Mouse (Mus musculus) embryo, embryonic 11 days (tissue): ENCODE measurements around the gene Soat2.
"Not testable (repeated sequence)": the region's sequence is repeated elsewhere in the genome, so short reads cannot be mapped to it uniquely, and the experiment has no call there.

ENCODE experiments used
- DNase-seq: peaks from one replicate; pipeline ENCODE4 v3.0.0-alpha.2; 2015

The Soat2 gene

DNA sequence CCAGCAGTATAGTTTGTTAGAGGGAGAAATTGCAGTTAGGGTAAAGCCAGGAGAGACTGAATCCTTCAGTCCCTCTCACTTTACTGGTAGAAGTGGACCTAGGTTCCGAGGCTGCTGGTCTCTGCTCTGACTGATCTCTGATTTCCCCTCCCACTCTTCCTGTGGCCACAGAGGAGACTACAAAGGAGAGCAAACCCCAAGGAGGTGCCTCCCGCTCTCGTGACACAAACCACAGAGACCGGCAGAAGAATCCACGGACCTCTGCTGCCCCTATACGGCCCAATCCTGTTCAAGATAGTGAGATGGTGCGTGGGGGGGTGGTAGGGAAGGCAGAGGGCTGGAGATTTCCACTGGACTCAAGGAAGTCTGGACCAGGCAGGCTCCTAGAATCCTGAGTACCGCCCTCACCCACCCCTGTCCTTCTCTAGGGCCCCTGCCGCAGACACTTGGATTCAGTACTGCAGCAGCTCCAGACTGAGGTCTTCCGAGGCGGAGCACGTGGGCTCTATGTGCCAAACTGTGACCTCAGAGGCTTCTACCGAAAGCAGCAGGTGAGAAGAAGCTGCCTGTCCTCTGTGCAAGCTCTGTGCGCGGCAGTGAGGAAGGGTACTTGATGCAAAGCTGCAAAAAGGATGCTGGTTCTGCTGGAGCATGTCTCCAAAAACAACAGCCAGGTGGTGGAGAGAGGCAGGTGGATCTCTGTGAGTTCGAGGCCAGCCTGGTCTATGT, 2.5 kb upstream of the Soat2 start:
- DNase-seq, result no peak

DNA sequence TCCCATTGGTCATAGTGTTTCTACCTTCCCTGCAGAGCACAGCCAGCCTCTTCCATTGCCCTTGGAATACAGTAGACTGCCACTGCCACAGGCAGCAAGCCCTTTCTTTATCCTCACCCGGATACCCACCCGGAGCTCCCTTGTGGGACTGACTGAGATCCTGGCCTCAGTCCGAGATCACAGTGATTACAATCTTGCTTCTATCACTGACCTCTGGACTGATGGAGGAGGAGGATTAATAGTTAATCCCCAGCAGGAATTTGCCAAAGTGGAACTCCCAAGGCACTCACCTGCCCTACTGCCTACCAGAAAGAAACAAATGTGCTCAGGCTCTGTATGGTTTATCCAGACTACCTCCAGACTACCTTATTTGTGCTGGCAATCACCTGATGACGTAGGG, 765 bp upstream of the Soat2 start:
- no peak for DNase-seq

DNA sequence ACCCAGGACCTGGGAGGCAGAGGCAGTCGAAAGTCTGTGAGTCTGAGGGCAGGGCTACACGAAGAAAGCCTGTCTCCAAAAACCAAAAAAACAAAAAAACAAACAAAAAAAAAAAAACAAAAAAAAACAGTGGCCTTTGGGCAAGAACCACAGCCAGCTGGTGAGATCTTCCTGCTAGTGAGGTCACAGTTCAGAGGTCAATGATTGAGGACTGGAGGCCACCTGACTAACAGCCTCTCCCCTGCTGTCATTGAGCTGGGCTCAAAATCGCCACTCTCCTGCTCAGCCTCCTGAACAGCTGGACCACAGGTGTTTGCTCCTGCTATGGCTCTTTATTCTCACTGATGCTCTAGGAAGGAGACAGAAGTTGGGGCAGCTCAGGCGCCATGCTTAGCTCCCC, 2.3 kb downstream of the Soat2 start:
- peak; percentile 59 for DNase-seq

DNA sequence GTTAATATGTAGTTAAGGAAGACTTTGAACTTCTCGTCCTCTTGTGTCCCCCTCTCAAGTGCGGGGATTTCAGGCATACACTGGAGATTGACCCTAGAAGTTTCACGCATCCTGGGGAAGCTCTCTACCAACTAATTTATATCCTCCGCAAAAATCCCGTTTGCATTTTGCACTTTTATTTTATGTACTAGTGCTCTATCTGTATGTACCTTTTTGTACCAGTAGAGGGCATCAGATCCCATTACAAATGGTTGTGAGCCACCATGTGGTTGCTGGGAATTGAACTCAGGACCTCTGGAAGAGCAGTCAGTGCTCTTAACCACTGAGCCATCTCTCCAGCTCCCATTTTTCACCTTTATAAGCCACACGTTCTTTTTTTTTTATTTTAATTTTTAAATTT, 4.7 kb downstream of the Soat2 start:
- not testable (repeated sequence) for DNase-seq

DNA sequence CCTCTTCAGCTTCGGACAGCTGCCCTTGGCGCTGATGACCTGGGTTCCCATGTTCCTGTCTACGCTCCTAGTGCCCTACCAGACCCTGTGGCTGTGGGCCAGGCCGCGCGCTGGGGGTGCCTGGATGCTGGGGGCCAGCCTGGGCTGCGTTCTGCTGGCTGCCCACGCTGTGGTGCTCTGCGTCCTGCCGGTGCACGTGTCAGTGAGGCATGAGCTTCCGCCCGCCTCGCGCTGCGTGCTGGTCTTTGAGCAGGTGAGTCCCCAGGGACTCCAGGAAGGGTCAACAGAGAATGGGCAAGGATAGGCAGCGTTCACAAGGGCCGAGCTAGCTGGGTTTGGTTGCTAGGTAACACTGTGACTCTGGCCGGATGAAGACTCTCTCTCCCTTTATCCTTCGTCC, 6.5 kb downstream of the Soat2 start:
- peak; percentile 56 for DNase-seq

DNA sequence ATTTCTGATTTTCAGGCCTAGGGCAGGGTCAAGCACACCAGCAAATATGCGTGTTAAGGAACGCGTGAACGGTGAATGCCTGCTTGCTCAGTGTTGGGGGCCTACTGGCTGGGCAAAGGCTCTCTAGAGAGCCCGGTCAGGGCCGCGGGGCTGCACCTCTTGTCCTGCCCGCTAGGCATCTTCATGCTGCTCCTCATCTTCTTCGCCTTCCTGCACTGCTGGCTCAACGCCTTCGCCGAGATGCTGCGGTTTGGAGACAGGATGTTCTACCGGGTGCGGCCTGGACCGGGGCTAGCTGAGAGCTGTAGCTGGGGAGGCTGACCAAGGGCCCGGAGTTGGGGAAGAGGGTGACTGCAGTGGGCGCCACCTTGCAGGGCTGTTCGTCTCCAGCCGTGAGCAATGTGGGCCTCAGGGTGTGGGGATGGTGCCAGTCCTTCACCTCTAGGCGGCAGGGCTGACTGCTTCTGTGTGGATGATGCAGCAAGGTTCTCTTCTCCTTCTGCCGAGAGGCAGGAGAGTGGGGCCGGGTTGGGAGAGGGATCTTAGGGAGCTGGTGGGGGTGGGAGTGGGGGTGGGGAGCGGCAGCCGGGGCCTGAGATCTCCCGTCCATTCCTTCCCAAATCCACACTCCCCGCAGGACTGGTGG, 10.2 kb downstream of the Soat2 start:
- no peak for DNase-seq

DNA sequence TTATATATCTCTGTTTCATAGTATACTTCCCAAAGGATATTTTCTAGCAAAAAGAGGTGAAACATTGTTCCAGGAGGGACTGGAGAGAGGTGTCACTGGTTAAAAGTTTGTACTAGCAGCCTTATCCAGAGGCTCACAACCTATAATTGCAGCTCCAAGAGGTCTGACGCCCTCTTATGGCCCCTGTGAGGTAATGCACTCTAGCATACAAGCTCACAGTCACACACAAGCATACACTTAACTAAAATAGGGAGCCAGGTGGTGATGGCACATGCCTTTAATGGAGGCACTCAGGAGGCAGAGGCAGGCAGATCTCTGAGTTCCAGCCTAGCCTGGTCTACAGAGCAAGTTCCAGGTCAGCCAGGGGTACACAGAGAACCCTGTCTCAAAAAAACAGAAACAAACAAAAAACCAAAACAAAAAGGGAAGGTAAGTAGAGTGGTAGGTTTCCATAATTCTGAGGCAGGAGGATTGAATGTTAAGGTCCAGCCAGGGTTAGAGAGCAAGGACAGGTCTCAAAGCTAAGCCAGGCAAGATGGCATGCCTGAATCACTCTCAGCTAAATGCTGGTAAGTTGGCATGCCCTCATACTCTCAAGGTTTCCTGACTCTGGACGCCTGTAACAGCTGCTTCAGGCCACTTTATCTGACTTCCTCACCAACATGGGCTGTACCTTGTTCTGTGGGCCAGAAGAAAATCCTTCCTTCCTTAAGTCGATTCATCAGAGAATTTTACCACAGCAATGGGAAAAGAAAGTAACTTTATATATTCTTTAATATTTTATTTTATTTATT, 13.8 kb downstream of the Soat2 start:
- DNase-seq, result no peak

DNA sequence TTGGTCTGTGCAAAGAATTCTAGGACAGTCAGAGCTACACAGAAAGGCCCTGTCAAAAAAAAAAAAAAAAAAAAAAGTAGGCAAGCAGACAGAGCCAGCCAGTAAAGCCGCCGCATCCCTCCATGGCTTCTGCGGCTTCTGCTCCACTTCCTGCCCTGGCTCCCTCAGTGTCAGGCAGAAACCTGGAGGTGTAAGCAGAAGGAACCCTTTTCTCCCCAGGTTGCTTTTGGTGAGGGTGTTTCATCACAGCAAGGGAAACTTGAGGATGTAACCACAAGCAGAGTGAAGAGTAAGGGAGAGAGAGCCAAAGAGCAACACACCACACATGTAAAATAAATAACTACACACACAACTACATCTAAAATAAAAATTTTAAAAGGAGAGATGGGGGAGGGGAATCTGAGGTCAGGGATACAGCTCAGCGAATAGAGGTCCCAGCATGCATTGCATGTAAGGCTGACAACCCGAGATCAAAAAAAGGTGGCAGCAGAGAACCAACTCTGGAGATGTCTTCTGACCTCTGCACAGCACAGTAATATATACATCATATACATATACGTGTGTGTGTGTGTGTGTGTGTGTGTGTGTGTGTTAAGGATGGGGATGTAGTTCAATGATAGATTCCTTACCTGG, 15.3 kb downstream of the Soat2 start:
- no peak for DNase-seq

DNA sequence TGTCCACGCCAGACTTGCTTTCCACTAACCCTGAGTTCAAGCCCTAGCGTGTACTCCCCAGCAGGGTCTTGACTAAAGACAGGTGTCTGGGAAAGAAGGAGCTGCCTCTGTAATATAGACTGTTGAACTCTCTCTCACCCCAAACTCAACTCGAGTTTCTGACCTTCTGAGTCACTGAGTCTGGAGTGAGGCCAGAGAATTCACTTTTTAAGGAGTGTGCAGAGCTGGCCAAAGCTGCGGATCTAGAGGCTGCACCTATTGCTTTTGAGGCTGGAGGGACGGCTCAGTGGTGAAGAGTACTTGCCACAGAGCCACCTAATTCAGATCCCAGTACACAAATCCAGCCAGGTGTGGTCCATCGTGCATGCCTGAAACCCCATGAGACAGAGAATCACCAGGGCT, 17.3 kb downstream of the Soat2 start:
- DNase-seq, result peak; percentile 59

DNA sequence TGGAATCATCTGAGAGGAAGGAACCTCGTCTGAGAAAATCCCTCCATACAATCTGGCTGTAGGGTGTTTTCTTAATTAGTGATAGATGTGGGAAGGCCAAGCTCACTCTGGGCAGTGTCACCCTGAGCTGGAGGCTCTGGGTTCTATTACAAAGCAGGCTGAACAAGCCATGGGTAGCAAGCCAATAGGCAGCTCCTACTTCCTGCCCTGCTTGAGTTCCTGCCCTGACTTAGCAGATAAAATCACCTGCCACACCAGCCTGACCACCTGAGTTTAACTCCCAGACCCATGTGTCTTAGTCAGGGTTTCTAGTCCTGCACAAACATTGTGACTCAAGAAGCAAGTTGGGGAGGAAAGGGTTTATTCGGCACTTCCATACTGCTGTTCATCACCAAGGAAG, 18.7 kb downstream of the Soat2 start:
- no peak for DNase-seq

DNA sequence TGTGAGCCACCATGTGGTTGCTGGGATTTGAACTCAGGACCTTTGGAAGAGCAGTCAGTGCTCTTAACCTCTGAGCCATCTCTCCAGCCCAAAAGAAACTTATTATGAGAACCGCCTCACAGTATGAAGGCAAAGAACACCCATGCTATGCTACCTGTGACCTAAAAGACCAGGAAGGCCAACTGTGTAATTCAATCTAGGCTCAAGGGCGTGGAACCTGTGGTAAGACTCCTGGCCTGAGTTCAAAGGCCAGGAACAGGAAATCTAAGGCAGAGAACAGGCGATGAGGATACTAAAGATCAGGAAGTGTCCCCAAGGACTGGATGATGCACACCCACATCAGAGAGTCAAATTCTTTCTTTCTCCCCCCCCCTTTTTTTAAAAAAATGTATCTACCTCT, 23.3 kb downstream of the Soat2 start:
- no peak for DNase-seq

DNA sequence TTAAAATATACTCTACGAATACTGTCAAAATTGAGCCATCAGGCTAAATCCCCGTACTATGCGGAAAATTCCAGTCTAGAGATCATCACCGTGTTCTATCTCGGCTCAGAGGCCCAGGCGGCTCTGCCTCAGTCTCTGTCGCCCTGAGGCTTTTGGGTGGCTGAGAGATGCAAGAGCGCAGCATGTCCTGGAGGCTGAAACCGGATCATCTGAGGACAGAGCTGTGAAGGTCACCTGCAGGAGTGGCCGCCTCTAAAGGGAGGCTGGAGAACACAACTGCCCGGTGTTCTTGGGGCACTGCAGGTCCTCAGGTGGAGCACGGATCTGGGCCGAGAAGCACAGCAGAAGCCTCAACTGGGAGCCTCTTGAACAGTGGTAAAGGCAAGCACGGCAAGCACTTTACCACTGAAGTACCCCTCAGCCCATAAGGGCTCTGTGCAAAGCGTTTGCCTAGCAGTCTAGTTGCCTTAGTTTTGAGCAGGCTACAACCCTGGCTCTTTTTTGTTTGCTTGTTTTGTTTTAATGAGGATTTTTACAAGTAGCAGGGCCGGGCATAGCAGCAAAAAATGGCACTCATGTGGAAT, 25.5 kb downstream of the Soat2 start:
- DNase-seq, result no peak

DNA sequence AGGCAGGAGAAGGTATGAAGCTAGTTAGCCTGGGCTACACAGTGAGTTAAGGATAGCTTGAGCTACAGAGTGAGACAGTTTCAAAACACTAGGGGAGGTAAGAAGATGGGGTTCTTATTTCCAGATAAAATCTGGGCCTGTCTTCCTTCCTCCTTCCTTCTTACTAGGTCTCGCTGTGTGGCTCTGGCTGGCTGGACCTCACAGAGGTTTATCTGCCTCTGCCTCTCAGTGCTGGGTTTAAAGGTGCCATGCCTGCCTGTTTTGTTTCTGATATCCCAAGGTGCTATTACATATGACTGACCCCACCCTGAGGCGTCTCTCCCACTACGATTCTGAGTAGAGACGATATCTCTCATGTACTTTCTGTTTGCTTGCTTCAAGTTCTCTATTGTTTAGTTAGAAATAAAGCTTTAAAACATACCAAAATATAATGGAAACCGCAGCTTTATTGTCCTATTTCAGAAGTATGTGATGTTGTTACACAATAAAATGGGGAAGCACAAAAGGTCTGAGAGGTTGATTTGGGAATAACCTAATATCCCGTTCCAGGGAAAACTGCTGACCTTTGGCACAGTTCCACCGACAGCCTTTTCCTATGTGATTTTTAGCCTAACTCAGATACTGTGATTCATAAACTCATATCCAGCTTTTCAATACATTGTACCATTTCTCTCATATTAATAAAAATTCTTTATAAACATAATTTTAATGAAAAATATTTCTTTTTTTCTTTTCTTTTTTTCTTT, 26.4 kb downstream of the Soat2 start:
- DNase-seq, result no peak

DNA sequence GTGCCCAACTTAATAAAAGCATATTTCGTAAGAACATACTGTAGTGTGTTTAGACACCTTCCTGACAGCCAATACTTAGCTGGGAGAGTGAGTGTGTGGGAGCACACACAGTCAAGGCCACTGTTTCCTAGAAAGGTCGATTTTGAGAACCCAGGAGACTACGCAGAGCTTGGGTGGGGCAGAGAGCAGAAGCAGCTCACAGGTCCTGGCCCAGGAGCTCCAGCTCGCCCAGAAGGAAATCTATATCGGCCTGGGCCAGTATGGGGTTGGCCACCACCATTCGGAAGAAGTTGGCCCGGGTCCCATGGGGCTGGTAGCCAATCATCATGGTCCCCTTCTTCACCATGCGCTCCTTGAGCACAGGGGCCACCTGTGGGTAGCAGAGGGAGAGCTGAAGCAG, 27.1 kb downstream of the Soat2 start:
- DNase-seq, result no peak

DNA sequence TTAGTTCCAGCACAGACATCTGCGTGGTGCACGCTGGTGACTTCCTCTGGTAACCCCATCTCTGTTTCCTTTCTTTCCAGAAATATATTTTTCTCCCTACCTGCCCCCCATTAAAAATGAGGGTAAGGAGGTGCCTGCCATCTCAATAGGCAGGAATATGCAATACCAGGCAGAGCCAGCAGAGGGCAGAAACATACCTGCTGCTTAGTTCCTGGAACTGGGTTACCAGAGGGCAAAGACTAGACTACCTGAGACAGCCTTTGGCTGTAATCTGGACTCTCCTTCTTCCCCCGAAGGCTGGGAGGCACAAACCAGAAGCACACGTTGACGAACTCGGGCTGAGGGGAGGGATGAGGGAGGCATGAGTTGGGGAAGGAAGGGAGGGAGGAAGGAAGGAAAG, 28.0 kb downstream of the Soat2 start:
- DNase-seq, result peak; percentile 69

DNA sequence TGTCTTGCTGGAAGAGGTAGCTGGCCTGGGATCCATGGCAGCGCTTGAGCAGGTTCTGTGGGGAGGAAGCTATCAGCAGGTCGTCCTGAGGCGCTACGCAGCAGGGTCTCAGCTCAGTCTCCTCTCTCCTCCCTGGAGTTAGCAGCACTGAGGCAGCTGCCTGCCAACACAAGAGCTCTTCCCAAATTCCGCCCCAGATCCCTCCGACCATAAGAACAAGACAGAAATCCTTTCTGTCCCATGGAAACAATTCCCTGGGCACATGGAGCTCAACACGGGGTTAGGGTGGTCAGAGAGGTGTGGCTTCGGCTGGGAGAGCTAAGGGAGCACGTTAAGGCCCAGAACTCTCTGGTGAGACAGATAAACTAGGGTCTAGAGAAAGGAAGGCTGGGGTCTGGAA, 28.8 kb downstream of the Soat2 start:
- no peak for DNase-seq

DNA sequence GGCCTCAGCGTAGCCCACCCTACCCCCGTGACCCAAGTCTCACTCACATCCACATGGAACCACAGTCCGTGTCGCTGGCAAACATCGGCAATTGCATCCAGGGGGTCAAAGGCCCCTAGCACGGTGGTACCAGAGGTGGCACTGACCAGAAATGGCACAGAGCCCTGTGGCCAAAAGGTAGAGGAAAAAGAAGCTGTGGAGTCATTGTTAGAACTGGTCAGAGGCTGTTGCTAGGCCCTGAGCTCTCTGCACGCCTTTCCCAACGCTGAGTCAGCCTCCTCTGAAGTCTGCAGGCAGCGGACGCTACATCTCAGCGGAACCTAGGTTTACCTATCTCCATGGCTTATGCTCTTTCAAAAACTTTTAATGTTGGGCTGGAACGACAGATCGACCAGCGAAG, 29.6 kb downstream of the Soat2 start:
- no peak for DNase-seq

DNA sequence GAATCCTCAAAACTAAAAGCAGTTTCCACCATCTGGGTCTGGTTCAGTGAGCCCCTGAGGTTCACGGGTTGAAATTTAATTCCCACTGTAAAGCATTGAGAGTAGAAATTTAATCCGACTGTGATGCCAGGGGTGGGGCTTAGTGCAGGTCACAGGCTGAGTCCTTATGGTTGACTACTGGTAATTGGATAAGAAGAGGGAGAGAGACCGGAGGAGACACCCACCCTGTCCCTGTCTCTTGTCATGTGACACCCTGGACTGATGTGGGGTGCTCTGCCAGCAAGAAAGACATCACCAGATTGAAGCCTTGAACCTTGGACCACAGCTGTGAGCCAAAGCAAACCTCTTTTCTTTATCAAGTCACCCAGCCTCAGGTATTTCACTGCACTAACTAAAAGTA, 32.8 kb downstream of the Soat2 start:
- no peak for DNase-seq

DNA sequence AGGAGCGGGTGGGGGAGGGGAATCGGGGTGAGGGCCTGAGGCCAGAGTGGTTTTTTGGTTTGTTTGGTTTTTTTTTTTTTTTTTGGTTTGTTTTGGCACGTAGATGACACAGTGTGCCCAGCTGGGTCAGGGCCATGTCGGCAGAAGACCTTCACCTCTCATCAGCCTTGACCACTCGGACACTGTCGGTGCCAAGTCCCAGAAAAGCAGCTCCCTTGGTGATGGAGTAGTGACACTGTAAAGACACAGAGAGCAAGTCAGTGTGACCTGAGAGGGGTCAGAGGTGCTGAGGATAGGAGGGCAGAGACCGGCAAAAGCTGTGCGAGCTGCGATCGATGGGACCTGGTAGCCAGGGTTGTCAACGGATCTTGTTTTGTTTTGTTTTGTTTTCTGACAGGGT, 35.9 kb downstream of the Soat2 start:
- DNase-seq, result no peak

DNA sequence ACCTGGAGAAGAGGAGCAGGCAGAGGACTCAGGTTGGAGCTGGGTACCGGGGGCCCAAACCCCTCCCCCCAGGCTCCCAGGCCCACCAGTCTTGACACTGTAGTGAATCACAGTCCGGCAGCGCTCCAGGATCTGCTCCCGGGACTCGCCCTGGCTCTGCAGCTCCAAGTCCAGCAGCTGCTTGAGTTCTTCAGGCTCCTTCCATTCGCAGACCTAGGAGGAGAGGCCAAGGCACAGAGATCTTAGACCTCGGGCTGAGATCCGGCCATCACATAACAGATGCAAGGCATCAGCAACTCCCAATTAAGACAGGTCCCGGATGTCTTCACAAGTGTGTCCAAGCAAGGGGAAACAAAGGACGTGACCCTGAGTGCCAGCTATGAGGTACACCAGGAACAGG, 37.8 kb downstream of the Soat2 start:
- DNase-seq, result no peak

DNA sequence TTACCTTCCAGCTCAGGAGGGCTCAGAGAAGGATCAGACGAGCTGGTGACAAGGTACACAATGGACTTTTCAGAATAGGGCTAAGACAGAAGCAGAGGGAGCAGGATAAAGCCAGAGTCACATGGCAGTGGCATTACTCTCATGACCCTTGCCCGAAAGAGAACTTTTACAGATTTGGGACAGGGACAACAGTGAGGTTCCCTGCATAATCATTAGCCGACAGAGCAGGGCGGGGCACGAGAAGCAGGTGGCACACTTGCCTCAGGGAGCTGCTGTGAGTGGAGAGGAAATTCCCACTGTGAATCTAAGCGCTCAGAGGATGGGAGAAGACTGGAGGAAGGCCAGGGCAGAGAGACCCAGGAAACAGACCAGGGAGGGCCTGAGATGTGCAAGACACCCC, 38.6 kb downstream of the Soat2 start:
- no peak for DNase-seq

DNA sequence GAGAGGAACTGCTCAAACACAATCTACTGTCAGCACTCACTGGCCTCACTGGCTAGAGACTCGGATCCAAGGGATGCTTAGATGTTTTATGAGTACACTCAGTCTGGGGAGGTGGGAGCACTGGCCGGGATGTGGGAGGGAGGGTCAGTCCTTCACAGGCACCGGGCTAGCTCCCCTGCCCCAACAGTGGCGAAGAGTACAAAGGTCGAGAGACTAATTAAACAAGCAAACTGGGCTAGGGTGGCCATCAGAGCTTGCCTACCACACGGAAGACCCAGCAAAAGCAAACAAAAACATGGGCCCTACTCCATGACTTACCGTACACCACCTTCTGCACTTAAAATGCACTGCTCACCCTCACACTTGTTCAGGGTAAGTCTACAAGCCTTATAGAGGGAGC, 41.4 kb downstream of the Soat2 start:
- no peak for DNase-seq
